Mouse (Mus musculus) heart, embryonic 15.5 days (tissue): ENCODE data around the gene Ddx20. TPM values are rescaled to one million over a fixed set of nuclear protein-coding genes. Genes with fewer than 3 reads are reported as not detected.

Experiments used
- ATAC-seq: fragments of 200-750 bp; cut with Nextera tagmentation; replicated peaks from 2 replicates; pipeline ENCODE4 v1.8.0; 2017; ENCODE audit warnings: low read depth, moderate TSS enrichment; ENCODE audit not compliant: insufficient number of reproducible peaks, insufficient read depth, low FRiP score
- H3K27ac ChIP-seq: fragments of 300-500 bp; sonication (generic); 2 replicates; pipeline ENCODE4 v1.5.1; 2015; ENCODE audit warnings: mild to moderate bottlenecking, inconsistent platforms
- H3K27me3 ChIP-seq: fragments of 300-500 bp; sonication (generic); 2 replicates; pipeline ENCODE4 v1.6.1; 2015; ENCODE audit warnings: inconsistent platforms
- H3K36me3 ChIP-seq: fragments of 300-500 bp; sonication (generic); 2 replicates; pipeline ENCODE4 v1.6.1; 2015; ENCODE audit warnings: mild to moderate bottlenecking, inconsistent platforms
- H3K4me1 ChIP-seq: fragments of 300-500 bp; sonication (generic); replicated peaks from 2 replicates; pipeline ENCODE4 v1.6.1; 2015; ENCODE audit warnings: inconsistent platforms
- H3K4me2 ChIP-seq: fragments of 300-500 bp; sonication (generic); 2 replicates; pipeline ENCODE4 v1.6.1; 2015; ENCODE audit warnings: inconsistent platforms, mild to moderate bottlenecking, moderate library complexity
- H3K4me3 ChIP-seq: fragments of 300-500 bp; sonication (generic); 2 replicates; pipeline ENCODE4 v1.5.1; 2015; ENCODE audit warnings: mild to moderate bottlenecking, inconsistent platforms
- H3K9ac ChIP-seq: fragments of 300-500 bp; sonication (generic); 2 replicates; pipeline ENCODE4 v1.6.1; 2015; ENCODE audit warnings: mild to moderate bottlenecking, inconsistent platforms
- H3K9me3 ChIP-seq: fragments of 300-500 bp; sonication (generic); replicated peaks from 2 replicates; pipeline ENCODE4 v1.6.1; 2016; ENCODE audit warnings: inconsistent platforms
- WGBS: fragments of 180-500 bp; shearing (Covaris S2); methylation state at CpG from one replicate; pipeline ENCODE4 v1.1.7; 2015; ENCODE audit warnings: mixed read lengths; 5-methylcytosine and 5-hydroxymethylcytosine counted together
- polyA plus RNA-seq: library from polyadenylated mRNA; unstranded; fragments of >200 nt; fragmentation: Nextera tagmentation; extraction: Ambion mirVana; gene quantifications from 2 replicates; pipeline ENCODE4 v1.2.1, GENCODE M21; 2015

Ddx20 gene
- 18.1 and 20.6 TPM in 2 replicates for polyA plus RNA-seq

DNA sequence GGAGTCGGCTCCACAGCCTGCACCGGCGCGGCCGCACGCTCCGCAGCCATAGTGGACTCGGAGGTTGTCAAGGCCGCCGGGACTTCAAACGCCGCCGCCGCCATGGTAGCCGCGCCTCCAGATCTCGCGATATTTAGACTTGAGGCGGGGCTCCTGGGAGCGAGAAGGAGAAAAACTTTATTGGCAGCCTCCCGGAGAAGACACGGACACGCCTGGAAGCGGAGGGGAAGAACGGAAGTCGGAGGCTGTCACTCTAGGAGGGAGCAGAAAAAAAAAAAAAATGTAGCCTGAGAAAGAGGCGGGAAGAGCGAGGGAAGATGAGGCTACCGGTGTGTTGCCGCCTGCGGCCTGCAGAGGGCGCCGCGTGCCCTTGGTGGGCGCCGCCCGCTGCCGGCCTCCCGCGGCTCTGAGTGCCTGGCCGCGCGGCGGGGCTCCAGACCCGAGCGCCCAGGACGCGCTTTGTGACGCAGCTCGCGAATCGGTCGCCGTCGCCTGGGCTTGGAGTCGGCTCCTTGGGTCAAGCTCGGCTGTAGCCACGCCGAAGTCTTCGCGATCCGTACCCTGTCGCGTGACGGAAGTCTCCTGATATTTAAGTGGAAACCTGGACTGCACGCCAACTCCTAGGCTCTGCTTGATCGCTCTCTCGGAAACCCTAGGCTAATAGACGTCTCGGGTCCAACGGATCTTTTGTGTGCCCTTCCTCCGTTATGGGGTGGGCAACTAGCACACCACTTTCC, at the start of gene Ddx20:
TSS of gene Ddx20 (minus strand) at position 251 of the 737 bp plus-strand sequence.
- peaks cover 10% of the 10 kb centered on the region; the same call in 1 of the 2 replicates for H3K4me1 ChIP-seq
- ATAC-seq: peak; percentile 96
- WGBS: under 1% methylated on average over 70 of the region's 72 CpGs
- H3K27ac ChIP-seq: peak within 1 kb of the TSS; percentile 84
- peaks cover 20% of the 10 kb centered on the region; the same call in 1 of the 2 replicates for H3K36me3 ChIP-seq
- H3K4me3 ChIP-seq: peak within 1 kb of the TSS; percentile 99
- H3K9ac ChIP-seq: peak within 1 kb of the TSS; percentile 95
- H3K9me3 ChIP-seq: no peaks in the 10 kb centered on the region
- peak within 1 kb of the TSS; percentile 78 for H3K4me2 ChIP-seq
- no peaks in the 10 kb centered on the region for H3K27me3 ChIP-seq

DNA sequence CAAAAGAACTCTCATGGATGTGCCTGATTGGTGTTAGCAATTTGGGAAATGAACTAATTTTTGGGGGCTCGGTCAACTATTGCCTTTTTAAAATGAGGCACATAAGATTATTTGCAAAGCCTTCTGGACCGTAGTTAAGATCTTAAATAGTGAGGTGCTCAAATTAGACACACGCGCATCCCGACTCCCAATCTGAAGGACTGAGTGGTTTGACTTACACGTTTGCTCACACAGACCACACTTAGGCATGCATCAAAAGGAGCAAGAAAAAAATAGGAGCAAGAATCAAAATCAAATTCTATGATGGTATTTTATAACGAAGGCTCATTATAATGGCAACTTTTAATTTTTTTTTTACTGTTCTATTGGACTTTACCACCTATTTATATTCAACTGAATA, 49.7 kb upstream of the Ddx20 start:
- no peaks in the 10 kb centered on the region for H3K4me1 ChIP-seq
- H3K27me3 ChIP-seq: no peaks in the 10 kb centered on the region
- no peaks in the 10 kb centered on the region for H3K9me3 ChIP-seq
- no peak overlapping the region for H3K9ac ChIP-seq
- 92% methylated on average over 7 of the region's 7 CpGs for WGBS
- H3K4me3 ChIP-seq: no peak overlapping the region
- ATAC-seq: no peak
- H3K36me3 ChIP-seq: peaks cover 17% of the 10 kb centered on the region
- H3K4me2 ChIP-seq: no peak overlapping the region
- no peak overlapping the region for H3K27ac ChIP-seq

DNA sequence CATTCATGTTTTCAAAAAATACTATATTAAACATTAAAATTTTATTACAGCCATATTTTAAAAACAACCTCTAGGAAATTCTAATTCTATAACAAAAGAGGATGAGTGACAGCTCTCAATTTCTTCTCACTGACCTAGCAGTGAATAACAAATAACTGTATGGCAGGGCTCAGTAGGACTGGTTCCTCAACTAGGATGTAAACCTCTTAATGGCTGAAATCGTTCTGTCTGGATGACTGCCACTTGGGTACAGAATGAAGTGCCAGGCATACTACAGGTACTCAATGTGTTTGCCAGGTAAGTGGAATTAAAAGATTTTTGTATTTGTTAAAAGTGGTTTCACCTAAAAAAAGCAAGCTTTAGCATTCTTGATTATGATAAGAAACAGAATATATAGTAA, 48.8 kb upstream of the Ddx20 start:
- H3K27ac ChIP-seq: no peak overlapping the region
- no peak for ATAC-seq
- H3K4me3 ChIP-seq: no peak overlapping the region
- H3K4me2 ChIP-seq: no peak overlapping the region
- H3K36me3 ChIP-seq: peaks cover 19% of the 10 kb centered on the region
- no peaks in the 10 kb centered on the region for H3K4me1 ChIP-seq
- 89% methylated on average over 1 of the region's 1 CpGs for whole genome bisulfite sequencing
- H3K9me3 ChIP-seq: no peaks in the 10 kb centered on the region
- H3K9ac ChIP-seq: no peak overlapping the region
- H3K27me3 ChIP-seq: no peaks in the 10 kb centered on the region

DNA sequence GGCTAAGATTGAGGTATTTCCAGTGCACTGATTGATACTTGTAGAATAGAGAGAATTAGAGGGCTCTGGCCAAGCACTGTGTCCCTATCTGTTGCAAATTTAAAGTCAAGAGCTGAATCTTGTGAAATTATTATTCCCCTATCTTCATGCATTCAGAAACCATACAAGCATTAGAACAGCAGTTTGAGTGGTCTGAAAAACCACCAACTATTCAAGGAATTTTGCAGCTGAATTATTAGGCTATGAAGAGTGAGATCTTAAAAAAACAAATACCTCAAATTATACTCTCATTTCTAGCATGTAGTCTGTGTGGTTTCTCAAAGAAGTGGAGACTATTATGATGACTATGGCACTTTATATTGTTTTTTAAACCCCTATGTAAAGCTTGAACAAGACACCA, 47.9 kb upstream of the Ddx20 start:
- H3K27me3 ChIP-seq: no peaks in the 10 kb centered on the region
- H3K36me3 ChIP-seq: peaks cover 25% of the 10 kb centered on the region
- ATAC-seq: no peak
- no peak overlapping the region for H3K27ac ChIP-seq
- H3K9ac ChIP-seq: no peak overlapping the region
- no peaks in the 10 kb centered on the region for H3K9me3 ChIP-seq
- no peak overlapping the region for H3K4me3 ChIP-seq
- H3K4me1 ChIP-seq: no peaks in the 10 kb centered on the region
- H3K4me2 ChIP-seq: no peak overlapping the region

DNA sequence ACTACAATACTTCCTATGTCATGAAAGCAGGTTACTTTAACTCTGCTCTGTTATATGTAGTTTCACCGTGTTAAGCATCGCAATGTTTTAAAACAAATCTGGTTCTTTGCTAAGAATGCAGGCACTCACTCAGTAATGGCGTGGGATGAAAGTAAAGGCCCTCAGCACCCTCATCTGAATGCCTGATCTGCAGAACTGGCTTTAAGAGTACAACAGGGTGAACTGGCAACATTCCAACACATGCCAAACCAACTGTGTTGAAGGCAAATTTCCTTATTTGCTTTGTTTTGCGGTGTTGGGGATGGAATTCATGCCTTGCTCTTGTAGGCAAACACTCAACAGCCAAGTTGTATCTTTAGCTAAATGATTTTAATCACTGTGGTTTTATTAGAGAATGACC, 46.2 kb upstream of the Ddx20 start:
- Histone ChIP-seq H3K27ac (no peak overlapping the region), H3K9me3 (no peaks in the 10 kb centered on the region), H3K4me1 (no peaks in the 10 kb centered on the region), H3K27me3 (no peaks in the 10 kb centered on the region), H3K4me2 (no peak overlapping the region), H3K36me3 (peaks cover 25% of the 10 kb centered on the region), H3K4me3 (no peak overlapping the region), H3K9ac (no peak overlapping the region)
- no peak for ATAC-seq
- WGBS: 72% methylated on average over 4 of the region's 4 CpGs

DNA sequence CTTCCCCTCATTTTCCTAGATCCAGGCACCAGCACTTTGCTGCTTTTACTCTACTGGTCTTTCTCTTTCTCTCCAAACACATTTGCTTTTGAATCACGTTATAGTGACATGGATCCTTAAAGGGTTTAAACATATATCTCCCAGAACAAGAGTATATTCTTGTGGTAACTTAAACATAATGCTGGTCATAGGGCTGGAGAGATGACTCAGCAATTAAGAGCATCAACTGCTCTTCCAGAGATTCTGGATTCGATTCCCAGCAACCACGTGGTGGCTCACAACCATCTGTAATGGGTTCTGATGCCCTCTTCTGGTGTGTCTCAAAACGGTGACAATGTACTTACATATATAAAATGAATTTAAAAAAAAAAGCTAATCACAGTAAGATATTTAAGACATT, 45.0 kb upstream of the Ddx20 start:
- Histone ChIP-seq H3K27ac (no peak overlapping the region), H3K27me3 (no peaks in the 10 kb centered on the region), H3K4me2 (no peak overlapping the region), H3K9me3 (no peaks in the 10 kb centered on the region), H3K4me1 (no peaks in the 10 kb centered on the region), H3K36me3 (peaks cover 25% of the 10 kb centered on the region), H3K9ac (no peak overlapping the region), H3K4me3 (no peak overlapping the region)
- WGBS: 88% methylated on average over 4 of the region's 4 CpGs
- no peak for ATAC-seq

DNA sequence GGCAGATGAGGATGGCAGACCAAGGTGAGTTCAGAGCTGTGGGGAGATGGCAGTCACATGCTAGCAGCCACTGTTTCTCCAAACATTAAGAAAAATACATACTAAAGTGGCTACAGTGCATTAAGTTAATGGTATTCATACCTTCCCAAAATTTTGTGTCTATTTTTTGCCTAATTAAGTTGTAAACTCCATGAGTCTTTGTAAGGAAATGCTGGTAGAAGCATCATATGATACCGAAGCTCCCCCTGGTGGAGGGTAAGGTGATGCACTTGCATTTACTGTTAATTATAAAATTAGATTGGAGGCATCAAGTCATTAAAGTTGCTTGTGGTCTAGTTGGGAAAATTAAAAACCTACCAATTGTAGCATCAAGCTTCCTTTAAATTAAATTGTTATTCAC, 38.7 kb upstream of the Ddx20 start:
- Histone ChIP-seq H3K4me1 (no peaks in the 10 kb centered on the region; the same call in 1 of the 2 replicates), H3K27me3 (no peaks in the 10 kb centered on the region)
- ATAC-seq: no peak

DNA sequence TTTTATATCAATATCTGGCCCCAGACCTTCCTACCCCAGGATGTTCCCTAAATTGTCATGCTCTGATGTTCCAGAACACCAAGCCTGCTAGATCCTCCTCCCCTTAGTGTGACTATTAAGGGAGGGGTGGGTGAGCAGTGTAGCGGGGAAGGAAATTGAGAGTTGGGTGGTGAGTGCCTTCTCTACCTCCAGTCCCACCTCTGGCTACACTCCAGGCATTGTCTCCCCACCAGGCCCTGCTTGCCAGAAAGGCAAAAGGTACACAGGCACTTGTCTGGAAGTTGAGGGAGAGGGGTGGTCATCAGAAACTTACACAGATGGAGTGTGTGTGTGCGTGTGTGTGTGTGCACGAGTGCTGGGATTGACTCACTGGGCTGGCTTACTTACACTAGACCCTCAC, 35.1 kb upstream of the Ddx20 start:
- Histone ChIP-seq H3K4me3 (no peak overlapping the region), H3K9me3 (no peaks in the 10 kb centered on the region), H3K27me3 (no peaks in the 10 kb centered on the region), H3K9ac (no peak overlapping the region), H3K4me1 (peaks cover 10% of the 10 kb centered on the region), H3K27ac (no peak overlapping the region), H3K4me2 (no peak overlapping the region), H3K36me3 (no peaks in the 10 kb centered on the region)
- ATAC-seq: no peak
- WGBS: 81% methylated on average over 3 of the region's 3 CpGs

More for the DNA sequence above, 38.7 kb upstream of the Ddx20 start:
- H3K9me3 ChIP-seq: no peaks in the 10 kb centered on the region
- 2% methylated on average over 1 of the region's 1 CpGs for WGBS
- H3K4me2 ChIP-seq: no peak overlapping the region
- H3K27ac ChIP-seq: no peak overlapping the region
- H3K9ac ChIP-seq: no peak overlapping the region
- peaks cover 5% of the 10 kb centered on the region for H3K36me3 ChIP-seq
- no peak overlapping the region for H3K4me3 ChIP-seq

DNA sequence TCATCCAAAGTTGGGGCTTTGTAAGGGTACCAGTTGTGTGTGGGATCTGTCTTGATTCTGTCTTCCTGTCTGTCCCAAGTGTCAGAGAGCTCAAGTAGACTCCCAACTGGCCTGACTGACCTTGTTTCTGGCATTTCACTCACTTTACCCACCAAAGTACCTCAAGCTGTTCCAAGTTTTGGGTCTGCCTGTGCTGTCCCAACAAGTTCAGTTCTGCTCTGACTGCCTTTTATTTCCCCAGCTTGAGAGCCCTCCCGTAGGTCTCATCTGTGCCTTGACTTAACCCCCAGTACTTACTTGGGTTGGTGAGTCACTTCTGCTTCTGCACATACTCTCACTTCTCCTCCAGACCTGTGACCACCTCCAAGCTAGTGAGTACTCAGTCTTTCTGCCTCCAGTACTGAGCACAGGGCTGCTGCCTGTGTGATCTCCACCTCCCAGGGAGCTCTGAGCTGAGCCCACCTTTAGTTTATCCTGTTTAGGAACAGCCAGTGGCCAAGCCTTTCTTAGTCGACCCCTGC, 34.4 kb upstream of the Ddx20 start:
- no peaks in the 10 kb centered on the region for H3K9me3 ChIP-seq
- 63% methylated on average over 2 of the region's 2 CpGs for WGBS
- no peak for ATAC-seq
- no peak overlapping the region for H3K27ac ChIP-seq
- no peak overlapping the region for H3K9ac ChIP-seq
- no peaks in the 10 kb centered on the region for H3K36me3 ChIP-seq
- H3K4me1 ChIP-seq: peaks cover 10% of the 10 kb centered on the region
- H3K27me3 ChIP-seq: no peaks in the 10 kb centered on the region
- no peak overlapping the region for H3K4me3 ChIP-seq
- no peak overlapping the region for H3K4me2 ChIP-seq

DNA sequence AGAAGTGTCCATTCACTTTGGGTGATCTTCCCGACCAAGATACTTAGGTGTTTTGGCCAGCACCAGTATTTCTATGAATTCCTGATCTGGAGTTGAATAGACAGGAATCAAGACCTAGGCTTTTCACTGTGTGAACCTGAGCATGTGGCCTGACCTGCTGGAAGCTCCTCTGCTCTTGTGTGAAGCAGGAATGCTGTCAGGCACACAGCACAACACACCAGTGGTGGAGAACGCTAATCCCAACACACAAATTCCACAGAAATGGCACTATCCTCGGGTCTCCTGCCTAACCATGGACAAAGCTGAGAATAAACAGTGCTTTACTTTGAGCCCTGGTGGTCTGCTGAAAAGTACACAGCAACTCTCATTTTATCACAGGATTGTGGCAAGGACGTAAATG, 33.1 kb upstream of the Ddx20 start:
- peaks cover 10% of the 10 kb centered on the region for H3K4me1 ChIP-seq
- no peak for ATAC-seq
- WGBS: 66% methylated on average over 4 of the region's 4 CpGs
- H3K27ac ChIP-seq: no peak overlapping the region
- no peaks in the 10 kb centered on the region for H3K36me3 ChIP-seq
- H3K27me3 ChIP-seq: no peaks in the 10 kb centered on the region
- H3K9ac ChIP-seq: no peak overlapping the region
- H3K4me3 ChIP-seq: no peak overlapping the region
- no peaks in the 10 kb centered on the region for H3K9me3 ChIP-seq
- H3K4me2 ChIP-seq: no peak overlapping the region

DNA sequence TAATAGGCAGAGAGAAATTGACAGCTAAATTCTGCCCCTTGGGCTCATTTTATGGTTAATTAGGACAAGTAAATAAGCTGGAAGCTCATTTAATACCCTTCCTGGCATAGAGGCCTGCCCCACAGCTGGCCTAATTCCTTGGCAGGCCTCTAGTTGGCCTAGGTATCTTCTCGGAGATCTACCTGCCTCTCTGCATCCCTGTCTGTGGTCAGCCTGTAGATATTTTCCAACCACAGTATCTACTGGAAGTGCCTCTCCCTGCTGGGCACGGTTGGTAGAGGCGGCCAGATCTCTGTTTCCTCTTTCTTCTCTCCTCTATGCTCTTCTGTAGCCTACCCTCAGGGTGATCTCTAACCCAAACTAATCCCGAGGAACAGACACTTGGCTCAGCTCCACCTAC, 32.6 kb upstream of the Ddx20 start:
- no peak overlapping the region for H3K4me3 ChIP-seq
- no peak overlapping the region for H3K9ac ChIP-seq
- H3K27ac ChIP-seq: no peak overlapping the region
- no peak overlapping the region for H3K4me2 ChIP-seq
- H3K4me1 ChIP-seq: peaks cover 10% of the 10 kb centered on the region
- no peaks in the 10 kb centered on the region for H3K9me3 ChIP-seq
- no peaks in the 10 kb centered on the region for H3K27me3 ChIP-seq
- WGBS: 73% methylated on average over 4 of the region's 4 CpGs
- no peaks in the 10 kb centered on the region for H3K36me3 ChIP-seq
- no peak for ATAC-seq

DNA sequence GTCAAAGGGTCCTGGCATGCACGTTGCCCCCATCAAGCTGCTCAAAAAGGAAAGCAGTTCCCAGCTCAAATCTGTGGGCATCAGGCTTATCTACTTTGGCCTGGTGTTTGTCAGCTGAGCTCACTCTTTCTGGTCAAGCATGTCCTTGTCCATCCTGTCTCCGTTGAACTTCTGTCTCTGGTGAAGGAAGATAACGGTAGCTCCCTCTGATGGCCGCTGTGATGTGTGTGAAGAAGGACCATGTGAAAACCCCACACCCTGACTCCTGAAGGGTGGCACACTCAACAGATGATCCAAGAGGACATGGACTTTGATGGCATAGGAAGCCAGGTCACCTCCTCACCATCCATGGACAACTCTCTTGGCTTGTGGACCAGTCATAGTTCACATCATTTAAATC, 31.4 kb upstream of the Ddx20 start:
- Histone ChIP-seq H3K27me3 (no peaks in the 10 kb centered on the region), H3K27ac (no peak overlapping the region), H3K4me1 (peaks cover 18% of the 10 kb centered on the region), H3K9me3 (no peaks in the 10 kb centered on the region), H3K36me3 (no peaks in the 10 kb centered on the region), H3K9ac (no peak overlapping the region), H3K4me2 (no peak overlapping the region), H3K4me3 (no peak overlapping the region)
- no peak for ATAC-seq
- 13% methylated on average over 4 of the region's 4 CpGs for WGBS
